Mouse (Mus musculus): ENCODE results near the gene Creb5. TPM values are rescaled to one million over a fixed set of nuclear protein-coding genes. Genes with fewer than 3 reads are reported as not detected.

The Creb5 gene
- total and polyA plus RNA-seq, 2 experiments from 2014 or later, result 1.6 to 3.2 TPM

GRCm38 (mm10) chr6:53710560-53710959 is 423.5 kb downstream of the Creb5 start:
- no peak for TF ChIP-seq CTCF (IDR thresholded peaks at IDR 0.05)
- no peak overlapping the region for H3K9ac ChIP-seq (replicated peaks; ENCODE audit: low read length, poor library complexity, severe bottlenecking)
- ATAC-seq (ENCODE audit: low FRiP score) (no peak), DNase-seq (ENCODE audit: low spot score) (no peak)
- H3K27ac ChIP-seq (ENCODE audit: low read depth, low read length), result no peak overlapping the region
- no peaks in the 10 kb centered on the region for H3K27me3 ChIP-seq (ENCODE audit: insufficient read depth, low read length)
- H3K4me1 ChIP-seq (ENCODE audit: insufficient read depth, low read length), result no peaks in the 10 kb centered on the region
- no peaks in the 10 kb centered on the region for H3K9me3 ChIP-seq (ENCODE audit: low read length)
- 90% methylated on average over 5 of the region's 5 CpGs for WGBS
- no peak overlapping the region for H3K4me2 ChIP-seq (ENCODE audit: low read depth, low read length, poor library complexity, severe bottlenecking)
- H3K4me3 ChIP-seq (ENCODE audit: low read depth, low read length), result no peak overlapping the region
- H3K36me3 ChIP-seq (ENCODE audit: insufficient read depth, low read length), result no peaks in the 10 kb centered on the region

DNA sequence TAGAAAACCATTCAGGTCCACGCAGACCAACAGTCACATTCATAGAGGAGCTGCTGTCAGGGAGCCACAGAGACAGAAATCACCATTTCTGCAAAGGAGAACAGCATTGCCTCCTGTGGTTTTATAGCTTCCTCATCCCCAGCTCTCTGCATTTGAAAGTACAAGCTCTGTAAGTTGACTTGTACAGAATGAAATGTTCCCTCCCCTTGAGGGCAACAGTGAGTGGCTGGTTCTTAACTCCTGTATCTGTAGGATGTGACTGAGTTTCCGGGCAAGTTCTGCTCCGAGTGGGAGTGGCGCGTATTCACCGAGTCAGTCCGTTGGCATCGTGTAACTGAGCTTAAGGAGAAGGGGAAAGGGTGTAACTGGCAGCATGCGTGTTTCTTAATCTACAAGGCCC is 426.1 kb downstream of the Creb5 start:
- no peak overlapping the region for H3K27ac ChIP-seq (ENCODE audit: low read depth, low read length)
- no peak overlapping the region for H3K9ac ChIP-seq (replicated peaks; ENCODE audit: low read length, poor library complexity, severe bottlenecking)
- no peak for TF ChIP-seq CTCF (IDR thresholded peaks at IDR 0.05)
- no peak overlapping the region for H3K4me2 ChIP-seq (ENCODE audit: low read depth, low read length, poor library complexity, severe bottlenecking)
- no peaks in the 10 kb centered on the region for H3K27me3 ChIP-seq (ENCODE audit: insufficient read depth, low read length)
- H3K4me3 ChIP-seq (ENCODE audit: low read depth, low read length), result no peak overlapping the region
- no peaks in the 10 kb centered on the region for H3K4me1 ChIP-seq (ENCODE audit: insufficient read depth, low read length)
- DNase-seq (ENCODE audit: low spot score) (no peak), ATAC-seq (ENCODE audit: low FRiP score) (no peak)
- no peaks in the 10 kb centered on the region for H3K36me3 ChIP-seq (ENCODE audit: insufficient read depth, low read length)
- 74% methylated on average over 9 of the region's 9 CpGs for WGBS
- H3K9me3 ChIP-seq (ENCODE audit: low read length), result no peaks in the 10 kb centered on the region

DNA sequence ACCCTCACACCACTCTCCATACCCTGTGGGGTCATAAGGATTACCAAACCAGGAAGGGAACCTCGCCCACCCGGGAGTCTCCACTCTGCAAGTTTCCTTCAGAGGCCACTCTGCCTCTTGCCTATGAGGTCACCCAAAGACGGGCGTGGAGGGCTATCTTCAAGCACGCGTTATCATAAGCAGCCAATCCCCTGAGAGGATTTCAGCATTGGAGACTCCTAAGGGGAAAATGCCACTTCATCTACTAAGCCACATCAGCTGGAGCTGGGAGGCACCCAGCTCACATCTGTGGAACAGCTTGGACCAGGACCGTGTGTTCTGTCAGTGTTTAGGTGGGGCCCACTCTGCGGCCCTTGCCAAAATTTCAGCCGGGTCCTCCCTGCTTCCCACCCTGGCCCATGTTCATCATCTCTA is 427.8 kb downstream of the Creb5 start:
- H3K4me1 ChIP-seq (ENCODE audit: insufficient read depth, low read length), result no peaks in the 10 kb centered on the region
- H3K27ac ChIP-seq (ENCODE audit: low read depth, low read length), result no peak overlapping the region
- H3K4me3 ChIP-seq (ENCODE audit: low read depth, low read length), result no peak overlapping the region
- TF ChIP-seq CTCF (IDR thresholded peaks at IDR 0.05), result no peak
- 94% methylated on average over 9 of the region's 9 CpGs for whole genome bisulfite sequencing
- H3K4me2 ChIP-seq (ENCODE audit: low read depth, low read length, poor library complexity, severe bottlenecking), result no peak overlapping the region
- H3K27me3 ChIP-seq (ENCODE audit: insufficient read depth, low read length), result no peaks in the 10 kb centered on the region
- DNase-seq (ENCODE audit: low spot score) (no peak), ATAC-seq (ENCODE audit: low FRiP score) (no peak)
- no peak overlapping the region for H3K9ac ChIP-seq (replicated peaks; ENCODE audit: low read length, poor library complexity, severe bottlenecking)
- no peaks in the 10 kb centered on the region for H3K36me3 ChIP-seq (ENCODE audit: insufficient read depth, low read length)
- no peaks in the 10 kb centered on the region for H3K9me3 ChIP-seq (ENCODE audit: low read length)

DNA sequence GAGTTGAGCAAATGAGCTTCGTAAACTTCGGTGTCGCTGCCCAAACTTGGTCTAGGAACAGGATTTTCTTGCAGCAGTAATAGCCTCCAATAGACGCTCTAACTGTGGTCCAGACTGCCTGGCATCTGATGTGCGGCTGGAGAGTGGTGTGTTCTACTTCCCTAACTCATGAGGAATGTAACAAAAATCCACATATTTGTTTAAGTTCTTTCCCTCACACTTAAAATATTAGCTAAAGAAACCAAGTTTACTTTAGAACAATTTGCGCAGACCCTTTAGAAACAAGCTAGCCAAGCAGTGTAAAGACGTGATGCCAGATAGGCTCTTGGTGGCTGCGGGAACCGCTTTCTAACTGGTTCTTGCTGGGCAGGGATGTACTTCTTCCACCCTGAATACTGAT is 428.9 kb downstream of the Creb5 start:
- Histone ChIP-seq H3K36me3 (ENCODE audit: insufficient read depth, low read length) (no peaks in the 10 kb centered on the region), H3K4me1 (ENCODE audit: insufficient read depth, low read length) (no peaks in the 10 kb centered on the region), H3K27me3 (ENCODE audit: insufficient read depth, low read length) (no peaks in the 10 kb centered on the region), H3K4me3 (ENCODE audit: low read depth, low read length) (no peak overlapping the region), H3K9me3 (ENCODE audit: low read length) (no peaks in the 10 kb centered on the region), H3K9ac (replicated peaks; ENCODE audit: low read length, poor library complexity, severe bottlenecking) (no peak overlapping the region), H3K4me2 (ENCODE audit: low read depth, low read length, poor library complexity, severe bottlenecking) (no peak overlapping the region), H3K27ac (ENCODE audit: low read depth, low read length) (no peak overlapping the region)
- WGBS, result 93% methylated on average over 9 of the region's 9 CpGs
- ATAC-seq (ENCODE audit: low FRiP score) (no peak), DNase-seq (ENCODE audit: low spot score) (no peak)
- no peak for TF ChIP-seq CTCF (IDR thresholded peaks at IDR 0.05)

GRCm38 (mm10) chr6:53720009-53720408 is 432.9 kb downstream of the Creb5 start:
- Histone ChIP-seq H3K9me3 (ENCODE audit: low read length) (no peaks in the 10 kb centered on the region), H3K4me2 (ENCODE audit: low read depth, low read length, poor library complexity, severe bottlenecking) (no peak overlapping the region), H3K4me1 (ENCODE audit: insufficient read depth, low read length) (no peaks in the 10 kb centered on the region), H3K4me3 (ENCODE audit: low read depth, low read length) (no peak overlapping the region), H3K27me3 (ENCODE audit: insufficient read depth, low read length) (no peaks in the 10 kb centered on the region), H3K9ac (replicated peaks; ENCODE audit: low read length, poor library complexity, severe bottlenecking) (no peak overlapping the region), H3K27ac (ENCODE audit: low read depth, low read length) (no peak overlapping the region), H3K36me3 (ENCODE audit: insufficient read depth, low read length) (no peaks in the 10 kb centered on the region)
- ATAC-seq (ENCODE audit: low FRiP score), result no peak
- no peak for DNase-seq (ENCODE audit: low spot score)
- TF ChIP-seq CTCF (IDR thresholded peaks at IDR 0.05), result no peak
- 91% methylated on average over 3 of the region's 3 CpGs for WGBS

DNA sequence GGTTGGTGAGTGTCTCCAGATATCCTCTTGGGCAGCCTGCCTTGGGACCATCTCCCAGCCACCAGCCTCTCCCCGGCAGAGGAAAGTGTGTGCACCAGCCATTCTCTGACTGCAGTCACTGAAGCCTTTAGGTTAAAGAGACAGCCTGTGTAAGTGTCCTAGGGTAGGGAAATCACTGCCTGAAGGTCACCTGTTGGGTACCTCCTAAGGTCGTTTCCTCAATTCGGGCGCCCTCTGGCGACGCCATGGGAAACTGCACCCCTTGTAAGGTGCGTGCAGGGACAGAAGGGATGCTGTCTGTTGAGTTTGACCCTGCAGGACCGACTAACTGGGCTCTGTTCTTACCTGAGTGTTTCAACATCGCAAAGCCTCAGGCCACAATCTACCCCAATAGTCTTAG is 434.5 kb downstream of the Creb5 start:
- no peak overlapping the region for H3K4me3 ChIP-seq (ENCODE audit: low read depth, low read length)
- no peak overlapping the region for H3K9ac ChIP-seq (replicated peaks; ENCODE audit: low read length, poor library complexity, severe bottlenecking)
- WGBS, result 11% methylated on average over 9 of the region's 9 CpGs
- DNase-seq (ENCODE audit: low spot score) (peak; percentile 67), ATAC-seq (ENCODE audit: low FRiP score) (no peak)
- H3K27ac ChIP-seq (ENCODE audit: low read depth, low read length), result no peak overlapping the region
- no peak overlapping the region for H3K4me2 ChIP-seq (ENCODE audit: low read depth, low read length, poor library complexity, severe bottlenecking)
- H3K4me1 ChIP-seq (ENCODE audit: insufficient read depth, low read length), result no peaks in the 10 kb centered on the region
- H3K27me3 ChIP-seq (ENCODE audit: insufficient read depth, low read length), result no peaks in the 10 kb centered on the region
- no peaks in the 10 kb centered on the region for H3K9me3 ChIP-seq (ENCODE audit: low read length)
- TF ChIP-seq CTCF (IDR thresholded peaks at IDR 0.05), result peak; percentile 91
- H3K36me3 ChIP-seq (ENCODE audit: insufficient read depth, low read length), result no peaks in the 10 kb centered on the region
